Mouse (Mus musculus) E14TG2a.4 (cell line): ENCODE measurements around the gene Atg4c.

Experiments
- CTCF ChIP-seq: conservative IDR thresholded peaks from 2 replicates; pipeline ENCODE4 v1.5.1; 2014; ENCODE audit warnings: low read length
- NANOG ChIP-seq: IDR thresholded peaks from 2 replicates; pipeline ENCODE4 v1.6.1; 2014; ENCODE audit warnings: borderline replicate concordance, low read length, mixed read lengths

DNA sequence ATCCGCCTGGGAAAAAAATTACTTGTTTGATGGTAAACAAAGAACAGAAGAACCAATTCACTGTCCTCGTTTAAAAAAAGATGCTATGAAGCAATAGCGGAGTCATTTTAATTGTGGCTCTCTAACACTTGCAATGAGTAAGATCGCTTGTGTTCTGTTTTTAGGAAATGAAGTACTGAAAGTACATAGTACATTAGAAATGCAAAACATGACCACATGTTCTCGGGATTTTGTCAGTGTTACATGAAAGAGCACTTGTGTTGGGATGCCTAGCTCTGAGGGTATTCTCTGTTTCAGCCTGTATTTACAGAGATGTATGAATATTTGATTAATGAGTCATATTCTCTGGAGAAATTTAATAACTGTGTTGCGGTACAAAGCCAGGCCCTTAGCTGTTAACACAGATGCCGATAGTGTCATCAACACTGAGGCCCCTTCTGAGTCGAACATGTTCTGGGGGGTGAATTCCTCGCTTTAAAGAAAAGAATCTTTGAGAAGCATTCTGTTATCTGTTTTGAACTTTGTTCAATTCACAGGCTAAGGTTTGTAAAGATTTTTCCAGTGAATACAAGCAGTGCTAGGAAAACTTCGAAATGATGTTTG lies 73.2 kb downstream of the Atg4c start:
- TF ChIP-seq CTCF = no peak
- no peak for TF ChIP-seq NANOG
